31 mouse cellular contexts compared by ENCODE assay signal in genomic region chr3:37141827-37142226, GRCm38 (mm10). TPM values are rescaled to one million over a fixed set of nuclear protein-coding genes. Genes with fewer than 3 reads are reported as not detected.
DNase-seq lines count a peak whose midpoint lies in the region; ATAC-seq and TF ChIP-seq lines count a peak whose summit lies in the region.
"Had no signal": no experiment of that assay in that cellular context is flagged by ENCODE, and none has a peak within 500 bp of the region (broad histone marks: within the 10 kb centered on the region; RNA-seq: fewer than 3 reads in every experiment).

No protein-coding gene starts in this region.

- 81% methylated on average over 2 of the region's 2 CpGs for WGBS in lung, postnatal 0 days

- no peak overlapping the region for H3K4me2 ChIP-seq in lung, postnatal 0 days (replicated peaks; ENCODE audit: low read depth, low read length)
- H3K4me2 ChIP-seq: embryonic facial prominence, embryonic 12.5 days; embryonic facial prominence, embryonic 15.5 days; heart, embryonic 13.5 days; hindbrain, embryonic 12.5 days had no signal

- ATAC-seq in lung, postnatal 0 days = no peak
- ATAC-seq in common myeloid progenitor, adult 5-6 weeks (replicated peaks; ENCODE audit: low read depth, poor library complexity, severe bottlenecking) = peak; percentile 58; the same call in 1 of the 2 replicates
- ATAC-seq in megakaryocyte, adult 5-6 weeks (ENCODE audit: poor library complexity, severe bottlenecking) = peak; percentile 77
- ATAC-seq: forebrain, embryonic 14.5 days; forebrain, postnatal 0 days; hindbrain, embryonic 16.5 days; Patski had no signal

- TF ChIP-seq CTCF in lung, postnatal 0 days (IDR thresholded peaks at IDR 0.05) = no peak
- TF ChIP-seq CTCF in layer of hippocampus, adult 2 months (conservative IDR thresholded peaks at IDR 0.05) = no peak

- no peaks in the 10 kb centered on the region for H3K9me3 ChIP-seq in lung, postnatal 0 days (ENCODE audit: low read length)
- H3K9me3 ChIP-seq: embryonic facial prominence, embryonic 12.5 days; embryonic facial prominence, embryonic 15.5 days; G1E; heart, embryonic 10.5 days; heart, embryonic 13.5 days; hindbrain, embryonic 12.5 days had no signal

- no peaks in the 10 kb centered on the region for H3K27me3 ChIP-seq in lung, postnatal 0 days (replicated peaks; ENCODE audit: insufficient read depth, low read length)
- H3K27me3 ChIP-seq: CH12.LX; embryonic facial prominence, embryonic 12.5 days; embryonic facial prominence, embryonic 15.5 days; heart, embryonic 13.5 days; hindbrain, embryonic 12.5 days had no signal

- intact Hi-C loops in left cerebral cortex, postnatal 14 days (cut with DNase I) = no loop called here

- peak; percentile 14 for DNase-seq in lung, postnatal 0 days (ENCODE audit: low spot score)
- no peak for DNase-seq in lung, postnatal 14 days
- no peak for DNase-seq in left cerebral cortex, postnatal 14 days (ENCODE audit: low spot score in 2 of 2)
- no peak for DNase-seq in cerebellum, adult 8-10 months
- DNase-seq in layer of hippocampus, adult 2 months (ENCODE audit: low spot score in 2 of 2) = no peak
- DNase-seq: adrenal gland, postnatal 10 days; B cell, adult 2 months; cerebellum, adult 11-12 months; cerebellum, adult 9-10 months; cerebellum, postnatal 14 days; forebrain, postnatal 0 days; gastrocnemius, adult 2 months; gastrocnemius, postnatal 14 days; heart, adult 2 months; heart, postnatal 14 days had no signal

- no peak for TF ChIP-seq EP300 in lung, postnatal 0 days (IDR thresholded peaks at IDR 0.05)

- no peak overlapping the region for H3K9ac ChIP-seq in lung, postnatal 0 days (replicated peaks; ENCODE audit: low read depth)
- H3K9ac ChIP-seq: embryonic facial prominence, embryonic 12.5 days; embryonic facial prominence, embryonic 15.5 days; forebrain, postnatal 0 days; heart, embryonic 13.5 days; hindbrain, embryonic 12.5 days had no signal

- H3K4me1 ChIP-seq in lung, postnatal 0 days (ENCODE audit: insufficient read depth, low read depth, low read length) = no peaks in the 10 kb centered on the region
- H3K4me1 ChIP-seq: embryonic facial prominence, embryonic 12.5 days; embryonic facial prominence, embryonic 15.5 days; hindbrain, embryonic 12.5 days had no signal

- no peak overlapping the region for H3K27ac ChIP-seq in lung, postnatal 0 days (ENCODE audit: low read length)
- no peak overlapping the region for H3K27ac ChIP-seq in layer of hippocampus, adult 2 months
- H3K27ac ChIP-seq: embryonic facial prominence, embryonic 12.5 days; embryonic facial prominence, embryonic 15.5 days; gastrocnemius, adult 2 months; heart, adult 2 months; heart, embryonic 10.5 days; heart, embryonic 13.5 days; hindbrain, embryonic 12.5 days had no signal

- H3K36me3 ChIP-seq in lung, postnatal 0 days (ENCODE audit: insufficient read depth, low read length) = no peaks in the 10 kb centered on the region
- H3K36me3 ChIP-seq: embryonic facial prominence, embryonic 12.5 days; embryonic facial prominence, embryonic 15.5 days; G1E; heart, embryonic 10.5 days; heart, embryonic 13.5 days; hindbrain, embryonic 12.5 days had no signal

- no peak overlapping the region for H3K4me3 ChIP-seq in lung, postnatal 0 days (ENCODE audit: low read depth, low read length)
- no peak overlapping the region for H3K4me3 ChIP-seq in layer of hippocampus, adult 2 months
- H3K4me3 ChIP-seq: embryonic facial prominence, embryonic 12.5 days; embryonic facial prominence, embryonic 15.5 days; gastrocnemius, adult 2 months; heart, adult 2 months; heart, embryonic 10.5 days; heart, embryonic 13.5 days; hindbrain, embryonic 12.5 days had no signal

RNA-seq across cellular contexts. Expression of gene Il2, which starts 16.1 kb away (rescaled TPM):
- 0.25 and 0.37 TPM in 2 replicates for polyA plus RNA-seq in lung, postnatal 0 days (2015; fragmentation: Nextera tagmentation; extraction: Ambion mirVana)
- total RNA-seq in common myeloid progenitor, adult 5-6 weeks (2017) = not detected in 2 replicates
- 0.18 and 0.89 TPM in 2 replicates for total RNA-seq in megakaryocyte, adult 5-6 weeks (2015)
- total RNA-seq in megakaryocyte, adult 5-6 weeks (2017) = not detected in 2 replicates
- not detected for total RNA-seq in left cerebral cortex, postnatal 14 days (2021)
- total RNA-seq in layer of hippocampus, adult 2 months (2021) = not detected
- total RNA-seq: adrenal gland, adult 18-20 months; adrenal gland, postnatal 10 days; adrenal gland, postnatal 4 days; forebrain, postnatal 0 days; G1E; gastrocnemius, adult 2 months; gastrocnemius, postnatal 14 days; gastrocnemius, postnatal 4 days; heart, adult 2 months; heart, postnatal 14 days; hematopoietic stem cell, adult 5-6 weeks had no signal
- polyA plus RNA-seq: G1E; heart, adult 2 months had no signal
